Mouse (Mus musculus) skeletal muscle tissue, adult 2 months (tissue): ENCODE data around the gene Prox2.

Source experiments
- DNase-seq: peaks from one replicate; pipeline ENCODE4 v3.0.0-alpha.2; 2012; ENCODE audit warnings: low read depth, low spot score

Gene Prox2

GRCm38 (mm10) chr12:85094010-85094409 lies 16.5 kb downstream of the Prox2 start:
- DNase-seq: peak; percentile 34

GRCm38 (mm10) chr12:85092214-85092613 lies 18.3 kb downstream of the Prox2 start:
- peak; percentile 61 for DNase-seq

GRCm38 (mm10) chr12:85091190-85091589 lies 19.4 kb downstream of the Prox2 start:
- no peak for DNase-seq

- no peak for DNase-seq
These were observed 22.7 kb downstream of the Prox2 start for GRCm38 (mm10) chr12:85087845-85088244.

GRCm38 (mm10) chr12:85084941-85085340 lies 25.6 kb downstream of the Prox2 start:
- no peak for DNase-seq

- no peak for DNase-seq
These were observed 26.3 kb downstream of the Prox2 start for GRCm38 (mm10) chr12:85084257-85084656.

- DNase-seq: no peak
These were observed 33.5 kb downstream of the Prox2 start for GRCm38 (mm10) chr12:85077100-85077499.

GRCm38 (mm10) chr12:85071043-85071442 lies 39.5 kb downstream of the Prox2 start:
- DNase-seq: no peak

- peak; percentile 9 for DNase-seq
These were observed 59.3 kb downstream of the Prox2 start for GRCm38 (mm10) chr12:85051218-85051617.
